Mouse (Mus musculus): ENCODE data around the gene Decr2. TPM values are rescaled to one million over a fixed set of nuclear protein-coding genes. Genes with fewer than 3 reads are reported as not detected.

The Decr2 gene
- total RNA-seq, 2 experiments from 2014 or later, result 27.3 to 32.1 TPM

DNA sequence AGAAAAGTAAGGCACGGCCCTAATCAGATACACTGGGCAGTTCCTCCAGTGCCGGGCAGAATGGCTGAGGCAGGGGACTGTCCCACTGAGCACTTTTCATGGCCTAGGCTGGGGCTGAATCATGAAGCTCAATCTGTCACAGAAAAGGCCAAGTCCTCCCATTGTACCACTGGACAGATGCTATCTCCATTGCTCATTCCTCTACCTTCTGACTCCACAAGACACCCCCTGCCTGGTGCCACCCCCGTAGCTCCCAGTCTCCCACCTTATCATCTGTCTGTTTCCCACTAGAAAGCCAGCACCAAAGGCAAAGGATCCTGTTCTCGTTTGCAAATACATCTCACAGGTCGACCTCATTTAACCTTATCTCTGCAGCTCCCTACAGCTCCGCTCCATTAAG, 58.1 kb downstream of the Decr2 start:
- DNase-seq (ENCODE audit: low spot score in 2 of 2), result peak in 1 of 2 experiments; percentile 21
- intact Hi-C loops (cut with DNase I), result no loop called here

DNA sequence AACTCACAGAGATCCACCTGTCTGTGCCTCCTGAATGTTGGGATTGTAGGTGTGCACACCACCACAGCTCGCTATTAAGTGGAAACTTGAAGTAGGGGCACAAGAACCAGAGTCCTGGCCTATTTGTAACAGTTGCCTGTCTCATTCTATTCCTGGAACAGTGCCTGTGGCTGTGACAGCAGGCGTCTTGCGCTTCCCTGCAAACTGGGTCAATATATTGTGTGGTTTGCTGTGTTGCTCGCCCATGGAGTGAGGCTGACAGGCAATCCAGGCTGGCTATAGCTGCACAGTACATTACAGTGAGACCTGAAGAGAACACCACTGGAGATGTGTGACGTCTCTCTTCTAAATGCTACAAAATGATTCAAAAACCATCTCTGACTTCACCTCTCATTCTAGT, 58.6 kb downstream of the Decr2 start:
- intact Hi-C loops (cut with DNase I), result no loop called here
- peak in 1 of 2 experiments; percentile 34 for DNase-seq (ENCODE audit: low spot score in 2 of 2)

Other genes starting within 250 kb of the Decr2 start
- gene Gm20683, start 248.6 kb downstream of the Decr2 start, total RNA-seq (2021), result 10 to 100 TPM; 22.0 to 24.9 TPM
- 10 to 100 TPM; 73.7 to 86.7 TPM for gene Rhot2, start 245.5 kb downstream of the Decr2 start, total RNA-seq (2021)
- 10 to 100 TPM; 21.2 to 36.6 TPM for gene Wdr90, start 228.8 kb downstream of the Decr2 start, total RNA-seq (2021)
- 10 to 100 TPM; 23.5 to 29.8 TPM for gene Mcrip2, start 221.6 kb downstream of the Decr2 start, total RNA-seq (2021)
- gene Mettl26, start 215.3 kb downstream of the Decr2 start, total RNA-seq (2021), result 10 to 100 TPM; 33.3 to 36.4 TPM
- 1 to 10 TPM; 1.4 to 1.5 TPM for gene Wfikkn1, start 209.5 kb downstream of the Decr2 start, total RNA-seq (2021)
- 10 to 100 TPM; 46.1 to 58.0 TPM for gene Rab40c, start 170.6 kb downstream of the Decr2 start, total RNA-seq (2021)
- 100 to 1,000 TPM; 106 to 120 TPM for gene Pigq, start 145.4 kb downstream of the Decr2 start, total RNA-seq (2021)
- under 1 TPM in 1 of 2 experiments, not detected in 1; 0.30 TPM for gene Nhlrc4, start 145.4 kb downstream of the Decr2 start, total RNA-seq (2021)
- under 1 TPM; 0.41 to 0.59 TPM for gene A930017K11Rik, start 137.8 kb downstream of the Decr2 start, total RNA-seq (2021)
- 10 to 100 TPM; 40.8 to 58.4 TPM for gene Capn15, start 104.5 kb downstream of the Decr2 start, total RNA-seq (2021)
- 100 to 1,000 TPM in 1 of 2 experiments, 10 to 100 TPM in 1; 98.8 to 117 TPM for gene Rab11fip3, start 20.8 kb downstream of the Decr2 start, total RNA-seq (2021)
- gene Nme4, start 5.3 kb upstream of the Decr2 start, total RNA-seq (2021), result 1 to 10 TPM; 3.5 to 4.4 TPM
- gene Tmem8, start 23.0 kb upstream of the Decr2 start, total RNA-seq (2021), result 10 to 100 TPM; 13.9 to 14.0 TPM
- 10 to 100 TPM; 60.5 to 70.3 TPM for gene Mrpl28, start 33.2 kb upstream of the Decr2 start, total RNA-seq (2021)
- gene Axin1, start 48.4 kb upstream of the Decr2 start, total RNA-seq (2021), result 10 to 100 TPM; 22.5 to 25.1 TPM
- under 1 TPM; 0.30 to 0.45 TPM for gene Pdia2, start 108.8 kb upstream of the Decr2 start, total RNA-seq (2021)
- 10 to 100 TPM; 35.7 to 54.1 TPM for gene Rgs11, start 112.6 kb upstream of the Decr2 start, total RNA-seq (2021)
- gene Arhgdig, start 117.4 kb upstream of the Decr2 start, total RNA-seq (2021), result 100 to 1,000 TPM in 1 of 2 experiments, 10 to 100 TPM in 1; 94.2 to 130 TPM
- 10 to 100 TPM; 17.9 to 18.3 TPM for gene Fam234a, start 153.9 kb upstream of the Decr2 start, total RNA-seq (2021)
- gene Luc7l, start 162.6 kb upstream of the Decr2 start, total RNA-seq (2021), result 10 to 100 TPM; 64.0 to 86.2 TPM